24 mouse cellular contexts compared by ENCODE assay signal in genomic region chr16:22131321-22131720, GRCm38 (mm10). TPM values are rescaled to one million over a fixed set of nuclear protein-coding genes. Genes with fewer than 3 reads are reported as not detected.
DNase-seq lines count a peak whose midpoint lies in the region; ATAC-seq and TF ChIP-seq lines count a peak whose summit lies in the region.
"Had no signal": no experiment of that assay in that cellular context is flagged by ENCODE, and none has a peak within 500 bp of the region (broad histone marks: within the 10 kb centered on the region; RNA-seq: fewer than 3 reads in every experiment).

No protein-coding gene starts in this region.

- H3K9me3 ChIP-seq in kidney, embryonic 14.5 days (ENCODE audit: control insufficient read depth, low read length): no peaks in the 10 kb centered on the region
- H3K9me3 ChIP-seq: heart, embryonic 10.5 days; limb, embryonic 15.5 days had no signal

- H3K4me2 ChIP-seq in kidney, embryonic 14.5 days (replicated peaks; ENCODE audit: low read depth, low read length): no peak overlapping the region
- H3K4me2 ChIP-seq: limb, embryonic 15.5 days had no signal

- no peak overlapping the region for H3K9ac ChIP-seq in kidney, embryonic 14.5 days (ENCODE audit: low read depth, low read length)
- H3K9ac ChIP-seq: limb, embryonic 15.5 days had no signal

- no peak overlapping the region for H3K27ac ChIP-seq in kidney, embryonic 14.5 days (ENCODE audit: low read depth, low read length)
- H3K27ac ChIP-seq in layer of hippocampus, adult 2 months: no peak overlapping the region
- H3K27ac ChIP-seq: gastrocnemius, adult 2 months; heart, embryonic 10.5 days; hindbrain, embryonic 10.5 days; left cerebral cortex, adult 2 months; limb, embryonic 15.5 days; midbrain, embryonic 10.5 days had no signal

- H3K27me3 ChIP-seq in kidney, embryonic 14.5 days (ENCODE audit: control insufficient read depth, insufficient read depth, low read length): no peaks in the 10 kb centered on the region
- H3K27me3 ChIP-seq: limb, embryonic 15.5 days had no signal

- 87% methylated on average over 6 of the region's 6 CpGs for WGBS in kidney, embryonic 14.5 days

- no peak overlapping the region for H3K4me3 ChIP-seq in kidney, embryonic 14.5 days (ENCODE audit: low read length)
- H3K4me3 ChIP-seq in layer of hippocampus, adult 2 months: no peak overlapping the region
- H3K4me3 ChIP-seq: gastrocnemius, adult 2 months; heart, embryonic 10.5 days; hindbrain, embryonic 10.5 days; left cerebral cortex, adult 2 months; limb, embryonic 15.5 days; midbrain, embryonic 10.5 days had no signal

- H3K4me1 ChIP-seq in kidney, embryonic 14.5 days (ENCODE audit: control insufficient read depth, insufficient read depth, low read length): no peaks in the 10 kb centered on the region
- H3K4me1 ChIP-seq: hindbrain, embryonic 10.5 days; limb, embryonic 15.5 days had no signal

- peak; percentile 33 to 42 for DNase-seq in heart, postnatal 10 days
- DNase-seq in heart, postnatal 4 days: no peak
- DNase-seq in kidney, postnatal 25 days: peak; percentile 20 to 56
- DNase-seq in kidney, postnatal 36 days: peak; percentile 44 to 67
- peak; percentile 62 to 69 for DNase-seq in thymus, postnatal 10 days (ENCODE audit: low spot score in 2 of 2)
- no peak for DNase-seq in layer of hippocampus, adult 2 months (ENCODE audit: low spot score in 2 of 2)
- no peak for DNase-seq in right cerebral cortex, adult 2 months (ENCODE audit: low spot score in 2 of 2)
- DNase-seq: adrenal gland, postnatal 10 days; cerebellum, adult 2 months; cerebellum, postnatal 36 days; gastrocnemius, adult 2 months; lung, adult 18-20 months; lung, postnatal 10 days; right cerebral cortex, postnatal 25 days; spleen, adult 18-20 months had no signal

- no peaks in the 10 kb centered on the region for H3K36me3 ChIP-seq in kidney, embryonic 14.5 days (ENCODE audit: control insufficient read depth, insufficient read depth, low read length)
- H3K36me3 ChIP-seq: limb, embryonic 15.5 days had no signal

- intact Hi-C loops in heart, postnatal 10 days (cut with DNase I): no loop called here

- ATAC-seq in kidney, embryonic 14.5 days (ENCODE audit: low FRiP score, low TSS enrichment): no peak
- ATAC-seq: forebrain, embryonic 14.5 days; intestine, postnatal 0 days; midbrain, embryonic 16.5 days had no signal

- no peak for TF ChIP-seq CTCF in layer of hippocampus, adult 2 months (conservative IDR thresholded peaks at IDR 0.05)

RNA-seq across cellular contexts. Expression of gene Igf2bp2, which starts 31.8 kb away (rescaled TPM):
- total RNA-seq in heart, postnatal 10 days (2021): 10 to 100 TPM; 11.6 to 20.0 TPM
- 10 to 100 TPM; 23.9 to 24.8 TPM for total RNA-seq in heart, postnatal 4 days (2021)
- polyA plus RNA-seq in kidney, embryonic 14.5 days (2014; fragmentation: Nextera tagmentation; extraction: Ambion mirVana): 72.6 and 135 TPM in 2 replicates
- under 1 TPM; 0.27 to 0.54 TPM for total RNA-seq in layer of hippocampus, adult 2 months (2021)

Comparison
In these comparisons a context has a peak if more than half of its experiments do, and no peak if none do; other contexts are left out.
1. DNase-seq: peak in heart, postnatal 10 days (2 of 2), kidney, postnatal 25 days (2 of 2), kidney, postnatal 36 days (2 of 2) and thymus, postnatal 10 days (2 of 2); none in heart, postnatal 4 days (single experiment), layer of hippocampus, adult 2 months (0 of 2) and right cerebral cortex, adult 2 months (0 of 2).
2. RNA of gene Igf2bp2, which starts 31.8 kb away (total RNA-seq): 23.9 to 24.8 TPM in heart, postnatal 4 days and 11.6 to 20.0 TPM in heart, postnatal 10 days; 0.27 to 0.54 TPM in layer of hippocampus, adult 2 months; every median in the first group is over 4 times any median in the second.